Mouse (Mus musculus): ENCODE measurements around the gene Mtfr1l.
A peak's percentile ranks its signal among the peaks of the same experiment; 100 is the strongest.

Gene Mtfr1l

DNA sequence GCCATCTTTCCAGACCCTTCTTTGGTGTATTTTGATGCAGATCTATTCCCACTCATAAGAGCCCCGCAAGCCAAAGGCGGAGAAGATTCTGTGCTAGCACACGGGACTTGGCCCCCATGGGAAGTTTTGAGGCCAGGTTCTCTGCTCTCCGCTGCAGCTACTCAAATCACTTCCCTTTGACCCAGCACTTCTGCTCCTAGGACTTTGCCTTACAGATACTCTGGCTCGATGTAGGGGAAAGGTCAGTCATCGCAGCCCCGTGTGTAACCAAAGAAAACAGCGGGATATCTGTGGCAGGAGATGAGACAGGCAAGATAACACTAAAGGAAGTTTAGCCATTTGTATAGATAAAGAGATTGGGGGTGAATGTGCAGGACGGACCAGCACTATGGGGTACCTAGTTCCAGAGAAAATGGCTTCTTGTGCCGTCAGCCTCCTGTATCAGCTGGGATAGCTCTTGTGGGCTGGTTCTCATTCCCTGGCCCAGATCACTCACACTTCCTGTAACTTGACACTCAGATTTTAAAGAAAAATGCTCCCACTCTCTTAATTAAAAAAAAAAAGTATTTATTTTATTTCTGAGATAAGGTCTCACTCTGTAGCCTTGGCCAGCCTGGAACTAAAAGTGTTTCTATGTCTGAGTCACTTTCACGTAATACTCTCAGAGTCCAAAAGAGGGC lies 45.1 kb downstream of the Mtfr1l start:
- no peak for DNase-seq (ENCODE audit: low spot score)

- DNase-seq (ENCODE audit: low spot score): no peak
Measured at GRCm38 (mm10) chr4:134488211-134488610, 47.0 kb downstream of the Mtfr1l start.

DNA sequence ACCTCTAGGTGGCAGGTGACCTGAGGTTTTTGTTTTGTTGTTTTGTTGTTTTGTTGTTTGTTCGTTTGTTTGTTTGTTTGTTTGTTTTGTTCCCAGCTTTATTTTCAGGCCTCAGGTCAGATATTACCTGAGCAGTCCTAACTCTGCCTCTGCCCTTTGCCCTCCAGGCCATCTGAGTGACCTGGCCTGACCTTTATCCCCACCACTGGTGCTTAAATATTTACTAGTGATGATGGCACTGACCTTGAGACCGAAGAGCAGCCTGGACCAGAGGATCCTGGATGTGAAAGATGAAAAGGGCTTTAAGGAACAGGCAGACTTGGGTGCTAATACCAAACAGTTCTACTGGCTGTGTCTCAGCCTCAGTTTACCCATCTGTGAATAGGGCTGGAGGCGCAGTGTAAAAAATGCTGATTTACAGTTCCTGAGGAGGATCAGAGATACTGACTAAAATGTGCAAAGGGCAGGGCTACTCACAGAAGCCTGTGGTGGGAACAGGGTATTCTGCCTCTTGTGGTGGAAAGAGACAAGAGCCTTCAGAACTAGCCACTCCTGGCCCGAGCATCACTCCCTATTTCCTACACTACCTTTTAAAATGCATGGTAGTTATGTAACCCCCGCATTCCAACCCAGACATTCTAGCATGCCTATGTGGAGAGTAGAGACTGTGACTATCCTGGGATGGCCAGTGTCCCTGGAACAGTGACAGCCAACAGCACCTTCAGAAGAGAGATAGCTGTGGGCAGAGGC lies 49.9 kb downstream of the Mtfr1l start:
- DNase-seq (ENCODE audit: low spot score): no peak

- DNase-seq (ENCODE audit: low spot score): no peak
Measured at GRCm38 (mm10) chr4:134484231-134484630, 51.0 kb downstream of the Mtfr1l start.

DNA sequence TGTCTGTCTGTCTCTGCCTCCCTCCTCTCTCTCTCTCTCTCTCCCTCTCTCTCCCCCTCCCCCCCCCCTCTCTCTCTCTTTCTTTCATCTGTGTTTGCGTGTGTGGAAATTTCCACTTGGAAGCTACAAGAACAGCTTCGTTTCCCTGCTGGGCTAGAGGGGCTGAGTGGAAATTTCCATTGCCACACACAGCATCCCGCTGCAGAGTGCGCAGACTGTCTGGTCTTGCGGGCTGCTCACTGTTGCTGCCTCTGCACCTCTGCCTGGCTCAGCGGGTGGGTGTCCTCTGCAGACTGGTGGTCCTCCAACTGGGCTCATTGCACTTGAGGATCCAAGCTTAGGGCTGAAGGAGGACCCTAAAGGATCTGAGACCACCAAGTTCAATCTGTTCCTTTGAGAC lies 51.5 kb downstream of the Mtfr1l start:
- peak; percentile 67 for DNase-seq (ENCODE audit: low spot score)

DNA sequence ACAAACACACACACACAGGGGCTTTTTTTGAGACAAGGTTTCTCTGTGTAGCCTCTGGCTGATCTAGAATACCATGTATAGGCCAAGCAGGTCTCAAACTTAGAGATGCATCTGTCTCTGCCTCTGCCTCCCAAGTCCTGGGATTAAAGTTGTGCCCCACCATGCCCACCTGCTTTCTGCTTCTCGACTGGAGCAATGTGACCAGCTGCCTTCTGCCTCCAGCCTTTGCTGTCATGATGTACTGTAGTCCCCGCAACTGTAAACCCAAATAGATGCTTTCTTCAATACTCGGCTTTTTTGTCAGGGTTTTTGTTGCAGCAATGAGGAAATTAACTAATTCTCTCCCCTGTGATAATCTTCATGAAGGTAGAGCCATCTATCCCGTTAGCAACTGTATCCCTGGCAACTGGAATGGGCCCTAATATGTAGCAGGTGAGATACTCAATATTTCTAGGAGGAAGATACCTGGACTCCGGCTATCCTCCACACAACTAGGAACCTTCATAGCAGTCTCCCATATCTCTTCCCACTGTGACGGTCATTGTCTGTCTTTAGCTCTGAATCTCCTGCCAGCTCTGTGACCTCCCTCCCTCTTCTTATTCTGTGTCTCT lies 52.0 kb downstream of the Mtfr1l start:
- DNase-seq (ENCODE audit: low spot score): no peak

DNA sequence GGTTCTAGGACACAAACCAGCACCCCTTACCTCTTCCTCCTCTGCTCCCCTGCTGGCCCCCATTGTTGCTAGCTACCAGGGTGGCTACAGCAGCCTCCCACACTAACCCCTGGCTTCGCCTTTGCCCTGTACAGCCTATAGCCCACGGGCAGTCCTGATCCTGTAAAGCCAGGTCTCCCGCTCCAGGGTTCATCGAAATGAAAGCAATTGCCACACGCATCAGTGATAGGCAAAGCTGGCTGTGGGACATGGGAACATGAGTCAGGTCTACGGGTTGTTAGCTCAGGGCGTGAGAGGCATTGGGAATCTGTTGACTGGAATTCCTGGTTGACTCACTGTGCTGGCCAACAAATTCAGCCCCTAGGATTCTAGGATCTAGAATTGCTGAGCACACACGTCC lies 52.7 kb downstream of the Mtfr1l start:
- no peak for DNase-seq (ENCODE audit: low spot score)

DNA sequence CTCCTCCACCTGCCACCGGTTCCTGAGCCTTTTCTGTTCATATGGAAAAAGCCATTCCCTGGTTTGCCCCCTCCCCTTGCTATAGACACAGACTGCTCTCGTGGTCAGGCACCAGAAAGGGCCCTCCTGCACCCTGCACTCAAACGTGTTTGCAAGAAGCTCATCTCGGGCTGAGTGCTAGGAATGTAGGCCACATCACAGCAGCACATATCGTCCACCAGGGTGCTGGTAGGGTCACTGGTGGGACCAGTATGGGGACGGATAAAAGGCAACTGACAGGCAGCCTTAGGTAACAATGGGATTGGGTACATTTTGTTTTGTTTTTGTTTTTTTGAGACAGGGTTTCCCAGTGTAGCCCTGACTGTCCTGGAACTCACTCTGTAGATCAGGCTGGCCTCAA lies 53.9 kb downstream of the Mtfr1l start:
- no peak for DNase-seq (ENCODE audit: low spot score)

- DNase-seq (ENCODE audit: low spot score): peak; percentile 64
Measured at GRCm38 (mm10) chr4:134480864-134481263, 54.3 kb downstream of the Mtfr1l start.

DNA sequence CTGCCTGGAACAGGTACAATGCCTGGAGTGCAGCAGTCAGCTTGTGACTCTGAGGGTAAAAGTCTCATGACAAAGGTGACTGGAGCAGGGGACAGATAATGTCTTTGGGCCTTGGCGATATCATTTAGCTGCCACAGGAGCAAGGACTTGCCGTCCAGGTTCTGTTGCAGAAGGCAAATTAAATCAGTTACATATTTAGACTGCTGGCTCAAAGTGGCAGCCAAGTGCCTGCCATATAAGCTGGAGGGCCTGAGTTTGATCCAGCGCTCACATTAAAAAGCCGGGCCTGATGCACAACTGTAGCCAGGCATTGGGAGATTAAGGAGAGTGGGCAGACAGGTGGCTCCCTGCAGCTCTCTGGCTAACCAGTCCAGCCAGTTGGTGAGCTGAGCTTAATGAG lies 55.3 kb downstream of the Mtfr1l start:
- DNase-seq (ENCODE audit: low spot score): no peak

GRCm38 (mm10) chr4:134478031-134478430 lies 57.2 kb downstream of the Mtfr1l start:
- peak; percentile 82 for DNase-seq (ENCODE audit: low spot score)

DNA sequence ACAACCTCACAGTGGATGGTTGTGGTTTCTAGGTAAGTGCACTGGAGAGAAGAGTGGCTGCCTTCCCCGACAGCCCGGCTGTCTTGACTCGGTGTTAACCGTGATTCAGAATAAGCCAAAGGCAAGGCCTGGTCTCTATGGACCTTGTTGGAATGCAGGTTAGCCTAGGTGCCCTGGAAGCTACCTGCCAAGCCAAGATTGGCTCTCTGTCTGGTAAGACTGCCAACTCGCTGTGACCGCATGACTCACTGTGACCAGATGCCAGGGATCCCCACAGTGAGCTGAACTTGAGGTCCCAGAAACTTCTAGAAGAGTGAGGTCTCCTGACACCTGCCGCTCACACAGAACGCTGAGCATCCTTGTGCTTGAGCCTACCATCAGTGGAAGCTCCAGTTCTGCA lies 58.3 kb downstream of the Mtfr1l start:
- DNase-seq (ENCODE audit: low spot score): no peak
